Mouse (Mus musculus): Measurements from ENCODE around the gene Snrpd3.

GRCm38 (mm10) chr10:75571937-75572336, 54.6 kb downstream of the Snrpd3 start:
- no peak for TF ChIP-seq TAL1 (IDR thresholded peaks at IDR 0.05; ENCODE audit: low read length)
- TF ChIP-seq GATA1 (IDR thresholded peaks at IDR 0.05; ENCODE audit: low read length): no peak

All from erythroblast, embryonic 14.5 days (primary cell).